Mouse (Mus musculus) liver, adult 2 months (tissue): ENCODE data around the gene Rmnd5a.

ENCODE experiments used
- CTCF ChIP-seq: fragments of 200-500 bp; IDR thresholded peaks from 2 replicates; pipeline ENCODE4 v1.5.1; 2011; ENCODE audit warnings: low read depth, low read length, control low read depth
- POLR2A ChIP-seq: fragments of 200-500 bp; IDR thresholded peaks from 2 replicates; pipeline ENCODE4 v1.6.1; 2011; ENCODE audit warnings: low read length, control low read depth; ENCODE audit not compliant: insufficient read depth; ENCODE audit errors: extremely low read depth

- peak; percentile 56 for TF ChIP-seq CTCF
- 0 out of 2 replicates have a peak, but pooled peaks have one; percentile 26 for TF ChIP-seq POLR2A
These were observed at the start of gene Rmnd5a for GRCm38 (mm10) chr6:71440492-71441250.
